Mouse (Mus musculus): Measurements from ENCODE around the gene 2010111I01Rik.

GRCm38 (mm10) chr13:63140784-63141183 lies 176.1 kb downstream of the 2010111I01Rik start:
- no peak for TF ChIP-seq POLR2A (IDR thresholded peaks at IDR 0.05; ENCODE audit: insufficient read length, low read depth)
- no peak for TF ChIP-seq TCF12 (IDR thresholded peaks at IDR 0.05; ENCODE audit: insufficient read depth, poor library complexity, severe bottlenecking)
- no peak for TF ChIP-seq MYOG (IDR thresholded peaks at IDR 0.05; ENCODE audit: control insufficient read depth in 1 of 3, insufficient read depth in 1 of 3, insufficient read length in 2 of 3, low read depth in 2 of 3)
- no peak for TF ChIP-seq E2F4 (IDR thresholded peaks at IDR 0.05; ENCODE audit: insufficient read depth)
- no peak for TF ChIP-seq MAX (IDR thresholded peaks at IDR 0.05; ENCODE audit: low read depth)
- TF ChIP-seq CEBPB (IDR thresholded peaks at IDR 0.05; ENCODE audit: insufficient read depth, poor library complexity, severe bottlenecking): 0 out of 2 replicates have a peak, but pooled peaks have one; percentile 53
- TF ChIP-seq POLR2AphosphoS2 (IDR thresholded peaks at IDR 0.05; ENCODE audit: insufficient read length, low read depth): no peak
- no peak for TF ChIP-seq MYOD1 (IDR thresholded peaks at IDR 0.05; ENCODE audit: control insufficient read depth in 1 of 3, insufficient read length in 2 of 3, low read depth in 2 of 3)
- no peak for TF ChIP-seq TCF3 (IDR thresholded peaks at IDR 0.05; ENCODE audit: insufficient read length, low read depth)
